Mouse (Mus musculus): ENCODE results near the gene Ybey. TPM values are rescaled to one million over a fixed set of nuclear protein-coding genes. Genes with fewer than 3 reads are reported as not detected.

The Ybey gene
- polyA plus RNA-seq, 1 experiment from 2014 or later = 5.2 TPM

DNA sequence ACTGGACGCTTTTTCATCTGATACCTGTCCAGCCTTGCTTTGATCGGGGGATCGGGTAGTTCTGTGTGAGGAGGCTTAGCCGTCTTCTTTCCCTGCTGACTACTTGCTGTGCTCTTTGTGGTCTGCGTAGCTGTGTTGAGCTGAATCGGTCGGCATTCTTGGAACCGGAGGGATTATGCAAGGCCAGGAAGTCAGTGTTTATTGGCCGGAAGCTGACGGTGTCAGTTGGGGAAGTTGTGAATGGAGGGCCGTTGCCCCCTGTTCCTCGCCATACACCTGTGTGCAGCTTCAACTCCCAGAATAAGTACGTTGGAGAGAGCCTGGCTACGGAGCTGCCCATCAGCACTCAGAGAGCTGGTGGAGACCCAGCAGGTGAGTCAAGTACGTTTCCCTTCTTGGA lies 20.3 kb upstream of the Ybey start:
- H3K27me3 ChIP-seq (ENCODE audit: control insufficient read depth, insufficient read depth, low read length) = no peaks in the 10 kb centered on the region
- no peaks in the 10 kb centered on the region for H3K9me3 ChIP-seq (ENCODE audit: control insufficient read depth, low read length)
- peaks cover 72% of the 10 kb centered on the region for H3K36me3 ChIP-seq (ENCODE audit: control insufficient read depth, insufficient read depth, low read length)
- H3K27ac ChIP-seq (ENCODE audit: low read depth, low read length) = no peak overlapping the region
- no peak overlapping the region for H3K9ac ChIP-seq (replicated peaks; ENCODE audit: low read depth, low read length)
- H3K4me1 ChIP-seq (ENCODE audit: control insufficient read depth, insufficient read depth, low read length) = no peaks in the 10 kb centered on the region
- ATAC-seq (ENCODE audit: low read depth) = no peak
- 95% methylated on average over 15 of the region's 15 CpGs for WGBS
- H3K4me3 ChIP-seq (ENCODE audit: low read depth, low read length) = no peak overlapping the region
- no peak overlapping the region for H3K4me2 ChIP-seq (ENCODE audit: low read depth, low read length)

DNA sequence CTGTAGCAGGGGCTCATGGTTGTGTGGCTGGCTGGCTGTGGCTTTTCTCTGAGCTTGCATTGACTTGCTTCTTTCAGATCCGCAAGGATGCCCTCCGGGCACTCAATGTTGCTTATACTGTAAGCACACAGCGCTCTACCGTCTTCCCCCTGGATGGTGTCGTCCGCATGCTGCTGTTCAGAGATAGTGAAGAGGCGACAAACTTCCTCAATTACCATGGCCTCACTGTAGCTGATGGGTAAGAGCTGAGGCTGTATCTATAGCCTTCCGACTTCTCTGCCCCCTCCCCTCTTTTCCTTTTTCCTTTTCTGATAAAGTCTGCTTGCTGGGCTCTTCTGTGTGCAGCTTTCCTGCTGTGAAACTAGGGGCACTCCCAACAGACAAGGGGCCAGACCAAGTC lies 19.4 kb upstream of the Ybey start:
- no peak overlapping the region for H3K4me3 ChIP-seq (ENCODE audit: low read depth, low read length)
- H3K27ac ChIP-seq (ENCODE audit: low read depth, low read length) = no peak overlapping the region
- H3K27me3 ChIP-seq (ENCODE audit: control insufficient read depth, insufficient read depth, low read length) = no peaks in the 10 kb centered on the region
- H3K4me2 ChIP-seq (ENCODE audit: low read depth, low read length) = no peak overlapping the region
- peaks cover 71% of the 10 kb centered on the region for H3K36me3 ChIP-seq (ENCODE audit: control insufficient read depth, insufficient read depth, low read length)
- H3K4me1 ChIP-seq (ENCODE audit: control insufficient read depth, insufficient read depth, low read length) = no peaks in the 10 kb centered on the region
- WGBS = 97% methylated on average over 8 of the region's 8 CpGs
- no peaks in the 10 kb centered on the region for H3K9me3 ChIP-seq (ENCODE audit: control insufficient read depth, low read length)
- ATAC-seq (ENCODE audit: low read depth) = no peak
- no peak overlapping the region for H3K9ac ChIP-seq (replicated peaks; ENCODE audit: low read depth, low read length)

DNA sequence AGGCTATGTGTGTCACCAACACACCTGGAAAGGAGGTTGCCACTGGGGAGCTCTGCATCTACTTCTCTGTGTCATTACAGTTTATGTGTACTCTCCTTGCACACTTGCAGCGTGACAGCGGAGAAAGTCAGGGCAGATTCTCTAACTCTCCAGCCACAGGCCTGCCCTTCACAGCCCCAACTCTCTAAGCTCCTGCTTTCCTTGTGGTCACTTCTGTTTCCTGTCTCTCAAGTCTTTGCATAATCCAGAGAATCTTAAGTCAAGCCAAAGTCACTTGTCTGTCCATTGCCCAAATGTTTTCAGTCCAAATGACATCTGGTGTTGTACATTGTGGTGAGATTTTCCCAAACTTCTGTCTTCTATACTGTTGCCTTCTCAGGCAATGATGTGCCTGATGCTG lies 17.4 kb upstream of the Ybey start:
- Histone ChIP-seq H3K9me3 (ENCODE audit: control insufficient read depth, low read length) (no peaks in the 10 kb centered on the region), H3K9ac (replicated peaks; ENCODE audit: low read depth, low read length) (no peak overlapping the region), H3K27me3 (ENCODE audit: control insufficient read depth, insufficient read depth, low read length) (no peaks in the 10 kb centered on the region), H3K27ac (ENCODE audit: low read depth, low read length) (no peak overlapping the region), H3K4me3 (ENCODE audit: low read depth, low read length) (no peak overlapping the region), H3K36me3 (ENCODE audit: control insufficient read depth, insufficient read depth, low read length) (peaks cover 81% of the 10 kb centered on the region), H3K4me1 (ENCODE audit: control insufficient read depth, insufficient read depth, low read length) (no peaks in the 10 kb centered on the region), H3K4me2 (ENCODE audit: low read depth, low read length) (no peak overlapping the region)
- WGBS = 100% methylated on average over 2 of the region's 2 CpGs
- ATAC-seq (ENCODE audit: low read depth) = no peak

DNA sequence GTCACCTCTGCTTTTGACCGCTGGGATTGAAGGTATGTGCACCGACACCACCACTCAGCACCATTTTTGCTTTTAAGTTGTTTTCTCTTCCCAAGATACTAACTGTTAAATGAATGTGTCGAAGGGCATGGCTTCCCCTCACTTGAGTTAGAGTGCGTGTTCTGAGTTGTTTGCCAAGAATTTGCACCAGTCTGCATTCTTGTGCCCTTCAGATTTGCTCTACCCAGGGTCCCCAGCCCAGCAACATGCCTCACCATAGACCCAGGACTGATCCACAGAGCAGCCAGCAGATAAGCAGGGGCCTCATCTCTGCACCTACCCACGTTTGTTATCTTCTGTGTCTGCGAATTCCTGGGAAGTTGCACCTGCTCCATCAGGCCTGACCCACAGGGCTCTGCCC lies 12.6 kb upstream of the Ybey start:
- ATAC-seq (ENCODE audit: low read depth) = no peak

DNA sequence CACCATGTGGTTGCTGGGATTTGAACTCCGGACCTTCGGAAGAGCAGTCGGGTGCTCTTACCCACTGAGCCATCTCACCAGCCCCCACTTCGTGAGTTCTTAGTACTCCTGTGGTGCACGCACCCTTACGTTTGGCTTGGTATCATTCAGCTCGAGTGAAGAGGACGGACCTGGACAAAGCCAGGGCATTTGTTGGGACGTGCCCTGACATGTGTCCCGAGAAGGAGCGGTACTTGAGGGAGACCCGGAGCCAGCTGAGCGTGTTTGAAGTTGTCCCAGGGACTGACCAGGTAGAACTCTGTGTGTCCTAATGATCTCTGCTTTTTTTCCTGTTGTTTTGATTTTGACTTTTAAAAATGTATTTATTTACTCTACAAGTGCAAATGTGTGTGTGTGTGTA lies 11.9 kb upstream of the Ybey start:
- H3K4me1 ChIP-seq (ENCODE audit: control insufficient read depth, insufficient read depth, low read length) = no peaks in the 10 kb centered on the region
- H3K4me2 ChIP-seq (ENCODE audit: low read depth, low read length) = no peak overlapping the region
- 93% methylated on average over 13 of the region's 13 CpGs for WGBS
- no peak overlapping the region for H3K27ac ChIP-seq (ENCODE audit: low read depth, low read length)
- no peak overlapping the region for H3K9ac ChIP-seq (replicated peaks; ENCODE audit: low read depth, low read length)
- H3K4me3 ChIP-seq (ENCODE audit: low read depth, low read length) = no peak overlapping the region
- no peaks in the 10 kb centered on the region for H3K27me3 ChIP-seq (ENCODE audit: control insufficient read depth, insufficient read depth, low read length)
- no peaks in the 10 kb centered on the region for H3K9me3 ChIP-seq (ENCODE audit: control insufficient read depth, low read length)
- peaks cover 85% of the 10 kb centered on the region for H3K36me3 ChIP-seq (ENCODE audit: control insufficient read depth, insufficient read depth, low read length)
- ATAC-seq (ENCODE audit: low read depth) = no peak

More for the DNA sequence above, 12.6 kb upstream of the Ybey start:
- Histone ChIP-seq H3K9ac (replicated peaks; ENCODE audit: low read depth, low read length) (no peak overlapping the region), H3K4me3 (ENCODE audit: low read depth, low read length) (no peak overlapping the region), H3K36me3 (ENCODE audit: control insufficient read depth, insufficient read depth, low read length) (peaks cover 85% of the 10 kb centered on the region), H3K9me3 (ENCODE audit: control insufficient read depth, low read length) (no peaks in the 10 kb centered on the region), H3K4me1 (ENCODE audit: control insufficient read depth, insufficient read depth, low read length) (no peaks in the 10 kb centered on the region), H3K27me3 (ENCODE audit: control insufficient read depth, insufficient read depth, low read length) (no peaks in the 10 kb centered on the region), H3K27ac (ENCODE audit: low read depth, low read length) (no peak overlapping the region), H3K4me2 (ENCODE audit: low read depth, low read length) (no peak overlapping the region)
- WGBS = 95% methylated on average over 6 of the region's 6 CpGs

DNA sequence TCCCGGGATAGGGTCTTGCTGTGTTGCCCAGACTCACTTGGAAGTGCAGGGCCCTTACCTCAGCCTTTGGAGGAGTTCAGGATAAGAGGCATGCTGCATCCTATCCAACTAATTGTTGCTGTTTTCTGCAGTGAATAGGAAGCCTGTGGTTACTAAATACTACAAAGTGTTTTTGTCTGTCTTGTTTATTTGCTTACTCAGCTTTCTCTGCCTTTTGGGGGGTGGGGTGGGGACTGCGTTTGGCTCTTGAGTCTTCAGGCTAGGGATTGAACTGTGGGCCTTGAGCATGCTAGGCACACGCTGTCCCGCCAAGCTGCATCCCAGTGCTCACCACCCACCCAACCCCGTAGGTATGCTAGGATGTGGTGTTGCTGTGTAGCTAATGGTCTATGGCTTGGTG lies 4.8 kb upstream of the Ybey start:
- no peak overlapping the region for H3K4me2 ChIP-seq (ENCODE audit: low read depth, low read length)
- no peak overlapping the region; the same call in 1 of the 2 replicates for H3K9ac ChIP-seq (replicated peaks; ENCODE audit: low read depth, low read length)
- no peak for ATAC-seq (ENCODE audit: low read depth)
- peaks cover 12% of the 10 kb centered on the region for H3K4me1 ChIP-seq (ENCODE audit: control insufficient read depth, insufficient read depth, low read length)
- H3K4me3 ChIP-seq (ENCODE audit: low read depth, low read length) = no peak overlapping the region
- H3K27ac ChIP-seq (ENCODE audit: low read depth, low read length) = no peak overlapping the region
- WGBS = 94% methylated on average over 5 of the region's 5 CpGs
- no peaks in the 10 kb centered on the region for H3K9me3 ChIP-seq (ENCODE audit: control insufficient read depth, low read length)
- peaks cover 60% of the 10 kb centered on the region for H3K36me3 ChIP-seq (ENCODE audit: control insufficient read depth, insufficient read depth, low read length)
- H3K27me3 ChIP-seq (ENCODE audit: control insufficient read depth, insufficient read depth, low read length) = no peaks in the 10 kb centered on the region

DNA sequence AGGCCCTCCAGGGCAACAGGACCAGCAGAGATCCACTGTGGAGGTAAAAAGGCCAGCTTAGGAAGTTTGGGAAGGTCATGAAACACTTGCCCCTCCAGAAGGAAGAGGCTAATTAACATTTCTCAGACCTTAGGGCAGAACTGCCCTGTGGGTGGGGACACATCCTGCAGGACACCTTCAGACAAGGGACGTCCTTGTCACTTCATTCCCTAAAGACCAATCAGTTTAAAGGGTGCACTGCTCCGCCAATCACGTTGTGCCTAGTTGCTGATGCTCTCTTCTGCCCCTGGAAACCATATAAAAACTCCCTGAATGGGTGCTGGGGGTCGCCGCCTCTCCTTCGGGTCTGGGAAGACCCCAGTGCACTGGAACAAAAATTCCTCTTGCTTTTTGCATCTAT lies 6.2 kb downstream of the Ybey start:
- 85% methylated on average over 6 of the region's 6 CpGs for WGBS
- Histone ChIP-seq H3K4me2 (ENCODE audit: low read depth, low read length) (no peak overlapping the region), H3K9me3 (ENCODE audit: control insufficient read depth, low read length) (no peaks in the 10 kb centered on the region), H3K36me3 (ENCODE audit: control insufficient read depth, insufficient read depth, low read length) (no peaks in the 10 kb centered on the region), H3K9ac (replicated peaks; ENCODE audit: low read depth, low read length) (no peak overlapping the region), H3K27me3 (ENCODE audit: control insufficient read depth, insufficient read depth, low read length) (no peaks in the 10 kb centered on the region), H3K4me1 (ENCODE audit: control insufficient read depth, insufficient read depth, low read length) (0 out of 2 replicates have a peak, but pooled peaks cover under 1% of the 10 kb centered on the region), H3K27ac (ENCODE audit: low read depth, low read length) (no peak overlapping the region), H3K4me3 (ENCODE audit: low read depth, low read length) (no peak overlapping the region)
- no peak for ATAC-seq (ENCODE audit: low read depth)

DNA sequence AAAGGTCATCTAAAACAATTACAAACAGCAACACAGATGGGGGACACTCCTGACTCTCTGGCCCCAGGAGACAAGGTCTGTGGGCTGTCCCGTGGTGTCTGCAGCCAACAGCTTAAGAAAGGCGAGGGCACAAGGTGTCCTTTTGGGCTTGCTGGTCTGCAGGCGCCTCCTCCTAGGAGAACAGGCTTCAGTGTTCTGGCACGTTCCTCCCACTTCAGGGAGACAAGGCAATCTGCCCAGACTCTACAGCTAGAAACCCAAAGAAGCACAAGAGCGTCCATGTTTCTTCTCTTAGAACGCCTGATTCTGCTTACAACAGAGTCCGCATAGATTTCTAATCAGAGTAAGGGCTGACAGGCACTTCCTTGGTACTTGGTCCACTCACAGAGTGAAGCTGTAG lies 6.6 kb downstream of the Ybey start:
- H3K27ac ChIP-seq (ENCODE audit: low read depth, low read length) = no peak overlapping the region
- WGBS = 94% methylated on average over 7 of the region's 7 CpGs
- ATAC-seq (ENCODE audit: low read depth) = no peak
- no peaks in the 10 kb centered on the region for H3K36me3 ChIP-seq (ENCODE audit: control insufficient read depth, insufficient read depth, low read length)
- no peaks in the 10 kb centered on the region for H3K27me3 ChIP-seq (ENCODE audit: control insufficient read depth, insufficient read depth, low read length)
- H3K4me3 ChIP-seq (ENCODE audit: low read depth, low read length) = no peak overlapping the region
- no peaks in the 10 kb centered on the region for H3K4me1 ChIP-seq (ENCODE audit: control insufficient read depth, insufficient read depth, low read length)
- H3K9ac ChIP-seq (replicated peaks; ENCODE audit: low read depth, low read length) = no peak overlapping the region
- H3K9me3 ChIP-seq (ENCODE audit: control insufficient read depth, low read length) = no peaks in the 10 kb centered on the region
- H3K4me2 ChIP-seq (ENCODE audit: low read depth, low read length) = no peak overlapping the region

DNA sequence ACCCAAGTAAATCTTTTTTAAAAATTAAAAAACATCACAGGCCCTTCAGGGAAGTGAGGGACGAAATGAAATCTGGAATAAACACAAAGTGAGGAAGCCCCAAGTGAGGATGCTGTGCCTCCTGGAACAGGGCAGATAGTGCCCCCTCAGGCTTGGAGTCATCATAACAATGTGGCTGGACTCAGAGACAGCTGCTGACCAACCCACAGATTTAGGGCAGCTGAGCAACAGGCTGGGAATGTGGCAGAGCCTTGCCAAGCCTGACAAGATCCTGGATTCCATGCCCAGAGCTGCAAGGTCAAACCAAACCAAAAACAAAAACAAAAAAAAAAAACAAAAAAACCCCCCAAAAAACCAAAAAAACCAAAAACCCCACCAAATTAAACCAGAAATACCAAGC lies 7.7 kb downstream of the Ybey start:
- Histone ChIP-seq H3K9me3 (ENCODE audit: control insufficient read depth, low read length) (no peaks in the 10 kb centered on the region), H3K9ac (replicated peaks; ENCODE audit: low read depth, low read length) (no peak overlapping the region), H3K4me1 (ENCODE audit: control insufficient read depth, insufficient read depth, low read length) (no peaks in the 10 kb centered on the region), H3K27me3 (ENCODE audit: control insufficient read depth, insufficient read depth, low read length) (no peaks in the 10 kb centered on the region), H3K36me3 (ENCODE audit: control insufficient read depth, insufficient read depth, low read length) (no peaks in the 10 kb centered on the region), H3K4me3 (ENCODE audit: low read depth, low read length) (no peak overlapping the region), H3K27ac (ENCODE audit: low read depth, low read length) (no peak overlapping the region), H3K4me2 (ENCODE audit: low read depth, low read length) (no peak overlapping the region)
- 89% methylated on average over 1 of the region's 1 CpGs for WGBS
- no peak for ATAC-seq (ENCODE audit: low read depth)

DNA sequence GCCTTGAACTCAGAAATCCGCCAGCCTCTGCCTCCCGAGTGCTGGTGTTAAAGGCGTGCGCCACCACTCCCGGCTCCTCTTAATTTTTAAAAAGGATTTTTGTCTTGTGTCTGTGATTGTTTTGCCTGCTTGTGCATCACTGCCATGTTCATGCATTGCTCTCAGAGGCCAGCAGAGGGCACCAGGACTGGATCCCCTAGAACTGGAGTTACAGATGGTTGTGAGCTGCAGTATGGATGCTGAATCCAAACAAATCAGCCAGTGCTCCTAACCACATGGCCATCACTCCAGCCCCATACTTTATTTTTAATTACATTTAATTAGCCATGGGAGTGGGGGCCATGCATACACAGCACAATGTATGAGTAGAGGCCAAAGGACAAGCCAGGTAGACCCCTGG lies 13.6 kb downstream of the Ybey start:
- no peak overlapping the region for H3K4me2 ChIP-seq (ENCODE audit: low read depth, low read length)
- H3K4me1 ChIP-seq (ENCODE audit: control insufficient read depth, insufficient read depth, low read length) = no peaks in the 10 kb centered on the region

More for the DNA sequence above, 13.6 kb downstream of the Ybey start:
- 65% methylated on average over 5 of the region's 5 CpGs for WGBS
- Histone ChIP-seq H3K9me3 (ENCODE audit: control insufficient read depth, low read length) (no peaks in the 10 kb centered on the region), H3K27me3 (ENCODE audit: control insufficient read depth, insufficient read depth, low read length) (no peaks in the 10 kb centered on the region), H3K36me3 (ENCODE audit: control insufficient read depth, insufficient read depth, low read length) (no peaks in the 10 kb centered on the region), H3K27ac (ENCODE audit: low read depth, low read length) (no peak overlapping the region), H3K4me3 (ENCODE audit: low read depth, low read length) (no peak overlapping the region), H3K9ac (replicated peaks; ENCODE audit: low read depth, low read length) (no peak overlapping the region)
- ATAC-seq (ENCODE audit: low read depth) = no peak
